Mouse (Mus musculus): Measurements from ENCODE around the gene Pip4k2a.
A peak's percentile ranks its signal among the peaks of the same experiment; 100 is the strongest.

Gene Pip4k2a

GRCm38 (mm10) chr2:18839532-18839931, 158.4 kb downstream of the Pip4k2a start:
- peak; percentile 19 for DNase-seq (ENCODE audit: low read depth, low spot score)

DNA sequence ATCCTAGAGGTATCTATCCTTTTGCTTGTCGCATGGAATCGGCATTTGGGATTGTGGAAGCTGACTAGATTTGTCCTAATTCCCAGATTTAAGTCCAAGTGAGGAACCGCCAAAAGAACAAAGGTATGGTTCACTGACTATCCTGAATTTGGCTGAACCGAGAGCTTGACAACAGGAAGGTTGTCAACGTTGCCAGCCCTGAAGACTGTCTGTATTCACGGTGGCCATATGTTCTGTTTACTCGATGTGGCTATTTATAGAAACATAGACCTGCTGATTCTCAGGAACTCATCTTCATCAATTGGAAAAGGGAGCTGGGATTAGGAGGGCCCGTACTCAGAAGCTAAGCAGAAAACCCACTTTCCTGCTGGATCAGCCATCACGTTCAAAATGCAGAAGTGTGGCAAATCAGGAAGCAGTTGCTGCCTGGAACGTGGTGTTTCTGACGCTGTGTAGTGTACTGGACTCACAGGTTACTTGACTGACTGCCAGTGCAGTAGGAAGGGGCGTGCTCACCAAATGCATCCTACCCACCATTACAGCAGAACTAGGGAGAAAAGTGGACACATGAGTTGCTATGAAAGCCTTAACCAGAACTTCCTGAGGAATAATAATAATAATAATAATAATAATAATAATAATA, 162.5 kb downstream of the Pip4k2a start:
- DNase-seq (ENCODE audit: low read depth, low spot score): no peak

DNA sequence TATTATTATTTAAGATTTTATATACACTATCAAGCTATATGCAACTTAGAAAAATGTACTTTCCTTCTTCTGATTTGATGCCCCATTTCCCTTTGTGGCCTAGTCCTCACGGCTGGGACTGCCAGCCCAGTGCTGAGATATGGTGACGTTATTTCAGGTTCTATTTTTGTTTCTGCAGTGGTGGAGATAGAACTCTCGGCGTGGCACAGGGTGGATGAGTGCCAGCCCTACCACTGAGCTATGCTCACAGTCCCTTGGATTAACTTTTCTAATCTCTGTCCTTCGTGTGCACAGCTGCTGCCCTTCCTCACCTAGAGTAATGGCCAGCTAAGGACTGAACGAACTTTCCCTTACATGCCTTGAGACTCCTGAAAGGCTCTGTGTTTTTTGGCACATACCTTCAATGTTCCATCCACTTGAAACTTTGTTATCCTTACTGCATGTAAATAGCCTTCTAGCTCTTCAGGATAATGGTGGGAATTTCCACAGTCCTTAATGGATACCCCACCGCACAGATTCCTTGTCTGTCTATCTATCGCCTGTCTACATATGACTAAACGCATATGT, 164.8 kb downstream of the Pip4k2a start:
- no peak for DNase-seq (ENCODE audit: low read depth, low spot score)

- DNase-seq (ENCODE audit: low read depth, low spot score): no peak
These were observed 166.7 kb downstream of the Pip4k2a start for GRCm38 (mm10) chr2:18831031-18831774.

DNA sequence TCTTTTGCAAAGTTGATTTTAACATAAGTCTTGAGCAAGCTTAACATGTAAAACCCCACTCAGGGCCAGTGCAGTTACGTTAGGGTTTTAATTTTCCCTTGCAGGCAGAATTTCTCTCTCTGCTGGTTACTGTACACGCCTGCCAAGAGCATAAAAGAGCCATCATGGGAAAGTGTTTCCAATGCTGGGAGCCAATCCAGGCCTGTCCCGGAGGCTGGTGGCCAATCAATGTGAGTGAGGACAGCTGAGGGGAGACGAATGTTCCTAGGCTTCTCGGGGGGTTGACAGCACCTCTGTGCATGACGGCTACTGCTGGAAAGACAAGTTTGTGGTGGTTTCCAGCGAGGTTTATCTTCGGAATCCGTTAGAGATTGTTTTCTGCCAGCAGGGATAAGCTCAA, 175.2 kb downstream of the Pip4k2a start:
- DNase-seq (ENCODE audit: low read depth, low spot score): peak; percentile 34

DNA sequence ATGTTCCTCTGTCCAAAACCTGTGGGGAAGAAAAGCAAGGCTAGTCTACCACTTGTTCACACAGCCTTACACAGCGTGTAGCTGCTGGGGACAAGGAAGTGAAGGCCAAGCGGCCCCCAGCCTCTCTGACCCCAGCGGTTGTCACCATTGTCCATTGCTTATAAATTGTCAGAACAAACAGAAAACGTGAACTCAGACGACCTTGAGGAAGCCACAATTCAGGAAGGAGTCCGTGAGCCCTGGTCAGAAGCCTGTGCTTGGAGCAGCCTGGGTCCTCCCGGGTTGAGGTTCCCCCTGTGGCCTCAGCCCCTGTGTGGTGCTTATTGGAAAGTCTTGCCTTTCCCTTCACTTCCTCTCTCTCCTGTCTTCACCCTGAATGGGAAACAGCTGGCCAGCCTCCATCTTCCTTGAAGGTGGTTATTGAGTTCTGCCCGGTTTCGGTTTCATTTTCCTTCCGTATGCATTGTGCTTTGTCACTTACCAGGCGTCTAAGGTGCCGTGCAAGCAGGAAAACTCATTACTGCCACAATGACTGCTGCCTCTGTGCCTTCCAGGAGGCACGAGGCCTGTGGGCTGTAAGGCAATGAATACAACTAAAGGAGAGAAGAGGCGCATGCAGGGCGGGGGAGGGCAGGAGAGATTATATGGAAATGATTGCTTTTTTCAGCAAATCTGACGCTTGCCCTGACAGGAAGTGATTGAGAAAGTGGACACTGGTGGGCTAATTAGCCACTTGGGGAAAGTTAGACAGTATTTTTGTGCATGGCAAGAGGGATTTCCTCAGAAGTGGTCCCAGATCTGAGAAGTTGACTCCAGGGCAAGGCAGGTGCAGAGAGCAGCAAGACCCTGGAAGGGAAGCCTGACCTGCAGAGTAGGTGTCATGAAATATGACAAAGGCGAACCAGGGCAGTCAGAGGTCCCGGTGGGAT, 176.2 kb downstream of the Pip4k2a start:
- peak; percentile 48 for DNase-seq (ENCODE audit: low read depth, low spot score)

DNA sequence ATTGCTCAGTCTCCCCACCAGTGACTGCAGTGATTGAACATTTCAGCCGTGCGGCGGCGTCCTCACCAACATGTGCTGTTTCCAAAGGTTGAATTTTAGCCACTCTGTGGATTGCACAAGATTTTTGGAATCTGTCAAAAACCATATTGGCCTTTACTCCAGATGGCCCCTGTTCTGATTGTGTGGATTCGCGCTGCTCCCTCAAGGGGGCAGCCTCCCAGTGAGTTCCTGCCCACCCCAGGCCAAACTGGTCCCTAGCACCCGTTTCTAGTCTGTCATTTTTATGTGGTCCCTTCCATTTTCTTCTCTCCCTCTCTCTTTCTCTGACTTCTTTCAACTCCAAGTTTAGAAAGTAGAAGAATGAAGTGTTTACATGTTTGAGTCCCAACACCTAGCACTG, 178.4 kb downstream of the Pip4k2a start:
- no peak for DNase-seq (ENCODE audit: low read depth, low spot score)

- no peak for DNase-seq (ENCODE audit: low read depth, low spot score)
These were observed 181.9 kb downstream of the Pip4k2a start for GRCm38 (mm10) chr2:18816036-18816435.

- no peak for DNase-seq (ENCODE audit: low read depth, low spot score)
These were observed 182.5 kb downstream of the Pip4k2a start for GRCm38 (mm10) chr2:18815336-18815965.

DNA sequence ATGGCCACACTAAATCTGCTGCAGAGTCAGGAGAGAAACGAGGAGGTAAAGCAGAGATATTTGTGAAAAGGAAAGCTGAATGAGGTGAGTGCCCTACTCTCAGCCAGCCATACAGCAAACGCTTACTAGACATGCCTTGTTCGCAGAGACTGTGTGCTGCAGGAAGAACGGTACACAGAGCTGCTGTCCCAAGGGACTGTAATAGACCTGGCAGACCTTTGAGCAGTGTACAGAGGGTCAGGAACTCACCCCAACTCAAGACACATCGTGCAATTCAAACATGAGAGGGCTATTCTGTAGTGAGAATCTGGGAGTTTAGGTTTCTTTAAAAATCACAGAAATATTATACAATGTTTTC, 183.5 kb downstream of the Pip4k2a start:
- no peak for DNase-seq (ENCODE audit: low read depth, low spot score)

DNA sequence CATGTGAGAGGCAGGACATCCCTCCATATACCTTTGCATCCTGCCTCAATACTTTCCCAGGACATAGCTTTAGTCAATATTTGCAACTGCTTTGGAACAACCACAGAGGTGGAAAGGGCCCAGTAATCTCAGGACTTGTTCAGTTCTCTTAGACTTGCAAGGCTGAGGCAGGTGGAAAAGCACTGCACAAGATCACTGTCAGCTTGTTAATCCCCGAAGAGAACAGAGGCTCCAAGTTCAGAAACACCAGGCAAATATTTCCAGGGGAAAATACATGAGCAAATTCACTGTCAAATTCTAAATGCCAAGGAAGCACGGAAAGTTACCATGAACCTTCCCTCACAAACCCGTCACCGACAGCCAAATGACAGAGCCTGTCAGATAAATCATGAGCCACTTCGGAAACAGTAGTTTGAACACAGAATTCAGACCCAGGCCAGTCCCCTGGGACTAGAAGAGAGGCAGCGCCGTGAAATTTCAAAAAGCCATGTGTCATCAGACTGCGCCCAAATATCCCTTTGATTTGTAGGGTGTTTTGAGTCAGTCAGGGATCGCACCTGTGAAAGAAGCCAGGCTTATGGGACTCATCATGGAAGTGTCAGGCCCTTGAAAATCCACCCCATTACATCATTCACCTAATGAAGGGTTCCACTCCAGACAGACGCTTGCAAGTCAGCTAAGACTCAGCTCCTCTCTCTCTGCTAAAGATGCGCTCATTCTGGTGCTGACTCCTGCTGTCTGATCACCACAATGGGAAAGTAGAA, 184.1 kb downstream of the Pip4k2a start:
- DNase-seq (ENCODE audit: low read depth, low spot score): no peak

GRCm38 (mm10) chr2:18807961-18808360, 190.0 kb downstream of the Pip4k2a start:
- DNase-seq (ENCODE audit: low read depth, low spot score): no peak

DNA sequence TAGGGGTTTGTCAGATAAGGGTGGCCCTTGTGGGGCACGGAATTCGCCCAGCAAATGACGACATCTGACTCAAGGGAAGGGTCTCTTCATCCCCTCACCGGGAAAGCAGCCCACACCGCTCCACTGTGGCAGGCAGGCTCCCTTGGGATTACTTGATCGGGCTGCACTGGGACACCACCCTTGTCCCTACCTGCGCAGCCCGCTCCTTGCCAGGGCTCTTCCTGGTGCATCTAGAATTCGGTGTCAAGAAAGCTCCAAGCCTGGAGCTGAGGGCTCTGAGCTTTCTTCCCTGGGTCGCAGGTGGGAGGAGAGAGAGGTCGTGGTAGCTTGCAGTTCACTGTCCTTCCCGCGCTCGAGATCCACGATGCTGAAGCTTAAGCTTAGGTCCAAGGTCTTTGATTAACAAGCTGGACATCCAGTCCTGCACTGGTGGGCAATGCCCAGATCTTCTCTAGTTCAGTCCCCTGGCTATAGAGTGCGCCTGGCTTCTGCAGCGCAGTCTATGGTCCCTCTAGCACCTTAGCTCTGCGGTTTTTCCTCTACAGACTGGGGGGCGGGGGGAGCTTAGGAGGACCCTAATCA, 196.6 kb downstream of the Pip4k2a start:
- DNase-seq (ENCODE audit: low read depth, low spot score): no peak

GRCm38 (mm10) chr2:18800646-18801251, 197.2 kb downstream of the Pip4k2a start:
- no peak for DNase-seq (ENCODE audit: low read depth, low spot score)

GRCm38 (mm10) chr2:18799966-18800645, 197.8 kb downstream of the Pip4k2a start:
- no peak for DNase-seq (ENCODE audit: low read depth, low spot score)

GRCm38 (mm10) chr2:18799265-18799965, 198.5 kb downstream of the Pip4k2a start:
- DNase-seq (ENCODE audit: low read depth, low spot score): no peak

GRCm38 (mm10) chr2:18797776-18798175, 200.2 kb downstream of the Pip4k2a start:
- no peak for DNase-seq (ENCODE audit: low read depth, low spot score)

DNA sequence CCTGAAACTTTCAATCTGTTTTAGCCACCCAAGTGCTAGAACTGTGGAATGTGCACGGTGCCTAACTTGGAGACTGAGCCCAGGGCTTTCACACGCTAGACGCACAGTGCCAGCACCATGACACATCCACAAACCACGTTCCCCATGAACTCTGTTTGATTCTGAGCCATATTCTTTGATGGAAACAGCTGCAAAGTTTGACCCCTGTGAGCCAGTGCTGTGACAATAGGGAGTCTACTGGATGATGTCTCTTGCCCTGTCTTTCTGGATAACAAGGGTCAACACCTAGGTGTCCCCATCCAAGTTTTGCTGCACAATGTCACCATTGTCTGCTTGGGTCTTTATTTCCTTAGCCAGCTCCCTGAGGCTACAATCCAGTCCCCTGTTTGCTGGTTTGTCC, 203.7 kb downstream of the Pip4k2a start:
- no peak for DNase-seq (ENCODE audit: low read depth, low spot score)
